In genomic region chr11:23140429-23141099, GRCm38 (mm10) we compare ENCODE assay signal across 10 mouse cellular contexts.
DNase-seq lines count a peak whose midpoint lies in the region; ATAC-seq lines count a peak whose summit lies in the region.
"Had no signal": no experiment of that assay in that cellular context is flagged by ENCODE, and none has a peak within 500 bp of the region (broad histone marks: within the 10 kb centered on the region; RNA-seq: fewer than 3 reads in every experiment).

No protein-coding gene starts in this region.

- DNase-seq in kidney, postnatal 14 days: peak; percentile 18
- no peak for DNase-seq in kidney, adult 8-10 months
- DNase-seq in embryonic facial prominence, embryonic 14.5 days (ENCODE audit: low spot score): peak; percentile 70
- DNase-seq in heart, postnatal 10 days: peak; percentile 17 to 43
- DNase-seq in urinary bladder, postnatal 36 days (ENCODE audit: low spot score in 2 of 2): no peak
- DNase-seq: kidney, adult 11 months had no signal

- no peak overlapping the region for H3K4me3 ChIP-seq in embryonic facial prominence, embryonic 14.5 days (ENCODE audit: low read depth, low read length)
- H3K4me3 ChIP-seq in neural tube, embryonic 14.5 days (ENCODE audit: low read depth, low read length): no peak overlapping the region
- H3K4me3 ChIP-seq: limb, embryonic 13.5 days had no signal

- H3K36me3 ChIP-seq in embryonic facial prominence, embryonic 14.5 days (ENCODE audit: control insufficient read depth, insufficient read depth, low read length): no peaks in the 10 kb centered on the region
- H3K36me3 ChIP-seq in neural tube, embryonic 14.5 days (ENCODE audit: control insufficient read depth, insufficient read depth, low read length): no peaks in the 10 kb centered on the region
- H3K36me3 ChIP-seq: G1E; limb, embryonic 13.5 days had no signal

- H3K4me2 ChIP-seq in embryonic facial prominence, embryonic 14.5 days (ENCODE audit: low read depth, low read length): no peak overlapping the region
- no peak overlapping the region for H3K4me2 ChIP-seq in neural tube, embryonic 14.5 days (ENCODE audit: low read depth, low read length)
- H3K4me2 ChIP-seq: limb, embryonic 13.5 days had no signal

- H3K4me1 ChIP-seq in embryonic facial prominence, embryonic 14.5 days (ENCODE audit: control insufficient read depth, insufficient read depth, low read length): no peaks in the 10 kb centered on the region
- H3K4me1 ChIP-seq in neural tube, embryonic 14.5 days (ENCODE audit: control insufficient read depth, insufficient read depth, low read length): peaks cover 2% of the 10 kb centered on the region; the same call in 1 of the 2 replicates

- 39% methylated on average over 6 of the region's 6 CpGs for WGBS in embryonic facial prominence, embryonic 14.5 days
- 32% methylated on average over 6 of the region's 6 CpGs for whole genome bisulfite sequencing in neural tube, embryonic 14.5 days

- intact Hi-C loops in heart, postnatal 10 days (cut with DNase I): no loop called here

- no peaks in the 10 kb centered on the region for H3K27me3 ChIP-seq in embryonic facial prominence, embryonic 14.5 days (replicated peaks; ENCODE audit: control insufficient read depth, insufficient read depth, low read length)
- no peaks in the 10 kb centered on the region for H3K27me3 ChIP-seq in neural tube, embryonic 14.5 days (ENCODE audit: control insufficient read depth, insufficient read depth, low read length)
- H3K27me3 ChIP-seq: limb, embryonic 13.5 days had no signal

- no peak overlapping the region for H3K9ac ChIP-seq in embryonic facial prominence, embryonic 14.5 days (ENCODE audit: low read depth, low read length)
- no peak overlapping the region for H3K9ac ChIP-seq in neural tube, embryonic 14.5 days (replicated peaks; ENCODE audit: low read depth, low read length)
- H3K9ac ChIP-seq: limb, embryonic 13.5 days had no signal

- ATAC-seq in embryonic facial prominence, embryonic 14.5 days (ENCODE audit: low read depth): peak; percentile 86
- ATAC-seq in neural tube, embryonic 14.5 days (ENCODE audit: low read depth): peak; percentile 78; the same call in 1 of the 2 replicates
- no peak for ATAC-seq in megakaryocyte progenitor cell, adult 5-6 weeks (replicated peaks; ENCODE audit: poor library complexity)

- no peaks in the 10 kb centered on the region for H3K9me3 ChIP-seq in embryonic facial prominence, embryonic 14.5 days (ENCODE audit: control insufficient read depth, low read length)
- H3K9me3 ChIP-seq in neural tube, embryonic 14.5 days (ENCODE audit: control insufficient read depth, low read length): no peaks in the 10 kb centered on the region
- H3K9me3 ChIP-seq: G1E; limb, embryonic 13.5 days had no signal

- no peak overlapping the region for H3K27ac ChIP-seq in embryonic facial prominence, embryonic 14.5 days (replicated peaks; ENCODE audit: low read depth, low read length)
- no peak overlapping the region; the same call in 1 of the 2 replicates for H3K27ac ChIP-seq in neural tube, embryonic 14.5 days (ENCODE audit: low read depth, low read length)
- H3K27ac ChIP-seq: limb, embryonic 13.5 days had no signal

Comparison
In these comparisons a context has a peak if more than half of its experiments do, and no peak if none do; other contexts are left out.
1. DNase-seq: peak in kidney, postnatal 14 days (single experiment), embryonic facial prominence, embryonic 14.5 days (single experiment) and heart, postnatal 10 days (2 of 2); none in kidney, adult 8-10 months (0 of 2) and urinary bladder, postnatal 36 days (0 of 2).